19 mouse cellular contexts compared by ENCODE assay signal in genomic region chr7:134899462-134899861, GRCm38 (mm10). TPM values are rescaled to one million over a fixed set of nuclear protein-coding genes. Genes with fewer than 3 reads are reported as not detected.
"Had no signal": no experiment of that assay in that cellular context is flagged by ENCODE, and none has a peak within 500 bp of the region (broad histone marks: within the 10 kb centered on the region; RNA-seq: fewer than 3 reads in every experiment).

No protein-coding gene starts in this region.

- H3K4me1 ChIP-seq: lung, embryonic 15.5 days; megakaryocyte, embryonic 14.5 days; midbrain, embryonic 15.5 days; neural tube, embryonic 12.5 days; stomach, embryonic 15.5 days had no signal

- H3K9me3 ChIP-seq: lung, embryonic 15.5 days; megakaryocyte, embryonic 14.5 days; midbrain, embryonic 13.5 days; midbrain, embryonic 15.5 days; neural tube, embryonic 12.5 days; stomach, embryonic 15.5 days had no signal

- DNase-seq: lung, adult 2 months; lung, postnatal 14 days; lung, postnatal 36 days; right cerebral cortex, postnatal 14 days; thymus, adult 2 months; thymus, postnatal 25 days; thymus, postnatal 4 days had no signal

- H3K27me3 ChIP-seq: lung, embryonic 15.5 days; megakaryocyte, embryonic 14.5 days; midbrain, embryonic 13.5 days; midbrain, embryonic 15.5 days; neural tube, embryonic 12.5 days; stomach, embryonic 15.5 days had no signal

- H3K9ac ChIP-seq: lung, embryonic 15.5 days; midbrain, embryonic 13.5 days; midbrain, embryonic 15.5 days; neural tube, embryonic 12.5 days; stomach, embryonic 15.5 days had no signal

- H3K4me2 ChIP-seq: lung, embryonic 15.5 days; midbrain, embryonic 11.5 days; midbrain, embryonic 13.5 days; midbrain, embryonic 15.5 days; neural tube, embryonic 12.5 days; stomach, embryonic 15.5 days had no signal

- H3K4me3 ChIP-seq: lung, embryonic 15.5 days; megakaryocyte, embryonic 14.5 days; midbrain, embryonic 13.5 days; midbrain, embryonic 15.5 days; neural tube, embryonic 12.5 days; stomach, embryonic 15.5 days had no signal

- ATAC-seq: lung, postnatal 0 days; midbrain, embryonic 13.5 days; midbrain, embryonic 15.5 days had no signal

- H3K27ac ChIP-seq: lung, embryonic 15.5 days; macrophage; midbrain, embryonic 13.5 days; midbrain, embryonic 15.5 days; neural tube, embryonic 12.5 days; stomach, embryonic 15.5 days; stomach, postnatal 0 days had no signal

- H3K36me3 ChIP-seq: lung, embryonic 15.5 days; midbrain, embryonic 13.5 days; midbrain, embryonic 15.5 days; neural tube, embryonic 12.5 days; stomach, embryonic 15.5 days had no signal

RNA-seq across cellular contexts. Expression of gene Fam196a, which starts 38.8 kb away (rescaled TPM):
- polyA plus RNA-seq: macrophage; spleen, adult 2 months; thymus, adult 2 months; urinary bladder, adult 2 months had no signal
